Mouse (Mus musculus): ENCODE measurements around the gene Cd300lb. TPM values are rescaled to one million over a fixed set of nuclear protein-coding genes. Genes with fewer than 3 reads are reported as not detected.

Cd300lb gene
- polyA plus RNA-seq, 1 experiment from 2014 or later, result 1.5 TPM

DNA sequence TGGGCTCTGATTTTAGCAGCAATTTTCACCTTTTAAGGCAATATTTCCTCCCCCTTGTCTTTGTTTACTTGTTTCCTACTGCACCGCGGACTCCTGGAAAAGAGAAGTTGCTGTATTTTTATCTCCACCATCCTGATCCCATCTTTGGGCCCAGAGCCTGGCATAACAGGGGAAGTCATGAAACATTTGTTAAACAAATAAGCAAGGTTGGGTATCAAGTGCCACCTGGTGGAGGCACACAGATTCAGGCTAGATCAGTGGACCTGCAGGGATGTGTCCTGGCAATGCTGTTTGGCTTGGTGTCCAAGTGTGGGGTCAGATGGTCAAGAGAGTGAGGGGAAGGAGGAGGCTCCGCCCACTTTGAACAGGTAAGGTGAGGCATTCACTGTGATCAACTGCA, 57.0 kb downstream of the Cd300lb start:
- H3K9ac ChIP-seq (ENCODE audit: low read depth, low read length), result no peak overlapping the region
- peak; percentile 19; the same call in 1 of the 2 replicates for ATAC-seq (ENCODE audit: low read depth)
- no peak overlapping the region for H3K4me2 ChIP-seq (ENCODE audit: low read depth, low read length)
- H3K36me3 ChIP-seq (ENCODE audit: control insufficient read depth, insufficient read depth), result no peaks in the 10 kb centered on the region
- peaks cover 19% of the 10 kb centered on the region for H3K4me1 ChIP-seq (ENCODE audit: control insufficient read depth, low read depth, low read length)
- H3K4me3 ChIP-seq (ENCODE audit: low read depth, low read length), result no peak overlapping the region
- no peak overlapping the region for H3K27ac ChIP-seq (ENCODE audit: low read length)
- no peaks in the 10 kb centered on the region for H3K27me3 ChIP-seq (ENCODE audit: control insufficient read depth, insufficient read depth, low read depth, low read length)
- no peaks in the 10 kb centered on the region for H3K9me3 ChIP-seq (replicated peaks; ENCODE audit: control insufficient read depth, low read length)
- 28% methylated on average over 3 of the region's 3 CpGs for WGBS (ENCODE audit: insufficient replicate concordance)

DNA sequence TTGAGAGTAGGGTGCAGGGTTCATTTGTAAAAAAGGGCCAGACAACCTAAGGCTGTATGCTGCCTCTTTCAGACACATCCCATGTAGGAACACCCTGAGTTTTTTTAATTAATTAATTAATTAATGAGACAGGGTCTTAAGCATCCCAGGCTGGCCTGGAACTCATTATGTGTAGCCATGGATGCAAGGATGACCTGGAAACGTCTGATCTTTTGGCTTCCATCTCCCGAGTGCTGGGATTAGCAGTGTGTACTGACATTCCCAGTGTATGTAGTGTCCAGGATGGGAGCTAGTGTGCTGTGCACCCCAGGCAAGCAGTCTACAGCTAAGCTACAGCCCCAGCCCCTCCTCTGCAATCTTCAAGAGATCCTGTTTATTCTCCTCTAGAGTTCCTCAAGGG, 57.6 kb downstream of the Cd300lb start:
- peaks cover 19% of the 10 kb centered on the region for H3K4me1 ChIP-seq (ENCODE audit: control insufficient read depth, low read depth, low read length)
- H3K27ac ChIP-seq (ENCODE audit: low read length), result no peak overlapping the region
- no peak for ATAC-seq (ENCODE audit: low read depth)
- 49% methylated on average over 2 of the region's 2 CpGs for WGBS (ENCODE audit: insufficient replicate concordance)
- H3K4me3 ChIP-seq (ENCODE audit: low read depth, low read length), result no peak overlapping the region
- no peaks in the 10 kb centered on the region for H3K36me3 ChIP-seq (ENCODE audit: control insufficient read depth, insufficient read depth)
- no peak overlapping the region for H3K4me2 ChIP-seq (ENCODE audit: low read depth, low read length)
- no peak overlapping the region for H3K9ac ChIP-seq (ENCODE audit: low read depth, low read length)
- no peaks in the 10 kb centered on the region for H3K27me3 ChIP-seq (ENCODE audit: control insufficient read depth, insufficient read depth, low read depth, low read length)
- H3K9me3 ChIP-seq (replicated peaks; ENCODE audit: control insufficient read depth, low read length), result no peaks in the 10 kb centered on the region

DNA sequence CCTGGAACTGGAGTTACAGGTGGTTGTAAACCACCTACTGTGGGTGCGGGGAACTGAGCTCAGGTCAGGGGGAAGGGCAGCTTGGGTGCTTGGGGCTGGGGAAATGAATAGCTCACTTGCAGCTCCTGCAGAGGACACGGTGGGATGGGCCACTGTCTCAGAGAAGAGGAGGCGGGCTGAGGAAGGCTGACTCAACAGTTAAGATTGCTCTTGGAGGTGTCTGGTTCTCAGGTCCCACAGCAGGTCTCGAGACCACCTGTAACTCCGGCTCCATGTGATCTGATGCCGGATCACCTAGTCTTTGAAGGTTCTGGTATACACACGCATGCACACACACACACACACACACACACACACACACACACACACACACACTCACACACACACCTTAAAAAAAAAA, 58.0 kb downstream of the Cd300lb start:
- no peak overlapping the region for H3K4me2 ChIP-seq (ENCODE audit: low read depth, low read length)
- no peak overlapping the region for H3K27ac ChIP-seq (ENCODE audit: low read length)
- H3K4me1 ChIP-seq (ENCODE audit: control insufficient read depth, low read depth, low read length), result peaks cover 19% of the 10 kb centered on the region
- H3K9ac ChIP-seq (ENCODE audit: low read depth, low read length), result no peak overlapping the region
- H3K27me3 ChIP-seq (ENCODE audit: control insufficient read depth, insufficient read depth, low read depth, low read length), result no peaks in the 10 kb centered on the region
- no peak overlapping the region for H3K4me3 ChIP-seq (ENCODE audit: low read depth, low read length)
- 45% methylated on average over 7 of the region's 7 CpGs for WGBS (ENCODE audit: insufficient replicate concordance)
- H3K9me3 ChIP-seq (replicated peaks; ENCODE audit: control insufficient read depth, low read length), result no peaks in the 10 kb centered on the region
- H3K36me3 ChIP-seq (ENCODE audit: control insufficient read depth, insufficient read depth), result no peaks in the 10 kb centered on the region
- no peak for ATAC-seq (ENCODE audit: low read depth)

DNA sequence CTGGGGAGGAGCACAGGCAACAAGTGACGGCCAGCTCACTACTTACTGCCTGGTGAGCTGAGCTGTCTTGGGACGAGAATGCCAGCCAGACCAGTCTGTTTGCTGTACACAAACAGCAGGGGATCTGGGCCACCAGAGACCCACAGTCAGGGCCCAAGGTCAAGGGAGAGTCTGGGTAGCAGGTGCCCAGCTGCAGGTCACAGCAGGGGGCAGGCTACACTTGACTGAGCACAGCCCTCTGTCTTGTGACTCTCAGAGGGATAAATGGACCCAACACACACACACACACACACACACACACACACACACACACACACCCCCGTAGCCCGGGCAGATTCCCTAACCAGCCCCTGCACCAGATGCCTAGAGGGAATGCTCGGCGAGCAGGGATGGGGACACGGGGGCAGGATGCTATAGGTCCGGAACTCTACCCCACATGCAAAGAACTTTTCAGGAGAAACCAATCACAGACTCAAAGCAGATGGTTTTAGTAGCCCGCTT, 58.8 kb downstream of the Cd300lb start:
- H3K9me3 ChIP-seq (replicated peaks; ENCODE audit: control insufficient read depth, low read length), result no peaks in the 10 kb centered on the region
- H3K9ac ChIP-seq (ENCODE audit: low read depth, low read length), result no peak overlapping the region
- ATAC-seq (ENCODE audit: low read depth), result 0 out of 2 replicates have a peak, but pooled peaks have one; percentile 22
- no peak overlapping the region for H3K27ac ChIP-seq (ENCODE audit: low read length)
- no peak overlapping the region for H3K4me2 ChIP-seq (ENCODE audit: low read depth, low read length)
- no peaks in the 10 kb centered on the region for H3K36me3 ChIP-seq (ENCODE audit: control insufficient read depth, insufficient read depth)
- H3K4me3 ChIP-seq (ENCODE audit: low read depth, low read length), result no peak overlapping the region
- 38% methylated on average over 9 of the region's 9 CpGs for WGBS (ENCODE audit: insufficient replicate concordance)
- no peaks in the 10 kb centered on the region for H3K27me3 ChIP-seq (ENCODE audit: control insufficient read depth, insufficient read depth, low read depth, low read length)
- H3K4me1 ChIP-seq (ENCODE audit: control insufficient read depth, low read depth, low read length), result peaks cover 18% of the 10 kb centered on the region

DNA sequence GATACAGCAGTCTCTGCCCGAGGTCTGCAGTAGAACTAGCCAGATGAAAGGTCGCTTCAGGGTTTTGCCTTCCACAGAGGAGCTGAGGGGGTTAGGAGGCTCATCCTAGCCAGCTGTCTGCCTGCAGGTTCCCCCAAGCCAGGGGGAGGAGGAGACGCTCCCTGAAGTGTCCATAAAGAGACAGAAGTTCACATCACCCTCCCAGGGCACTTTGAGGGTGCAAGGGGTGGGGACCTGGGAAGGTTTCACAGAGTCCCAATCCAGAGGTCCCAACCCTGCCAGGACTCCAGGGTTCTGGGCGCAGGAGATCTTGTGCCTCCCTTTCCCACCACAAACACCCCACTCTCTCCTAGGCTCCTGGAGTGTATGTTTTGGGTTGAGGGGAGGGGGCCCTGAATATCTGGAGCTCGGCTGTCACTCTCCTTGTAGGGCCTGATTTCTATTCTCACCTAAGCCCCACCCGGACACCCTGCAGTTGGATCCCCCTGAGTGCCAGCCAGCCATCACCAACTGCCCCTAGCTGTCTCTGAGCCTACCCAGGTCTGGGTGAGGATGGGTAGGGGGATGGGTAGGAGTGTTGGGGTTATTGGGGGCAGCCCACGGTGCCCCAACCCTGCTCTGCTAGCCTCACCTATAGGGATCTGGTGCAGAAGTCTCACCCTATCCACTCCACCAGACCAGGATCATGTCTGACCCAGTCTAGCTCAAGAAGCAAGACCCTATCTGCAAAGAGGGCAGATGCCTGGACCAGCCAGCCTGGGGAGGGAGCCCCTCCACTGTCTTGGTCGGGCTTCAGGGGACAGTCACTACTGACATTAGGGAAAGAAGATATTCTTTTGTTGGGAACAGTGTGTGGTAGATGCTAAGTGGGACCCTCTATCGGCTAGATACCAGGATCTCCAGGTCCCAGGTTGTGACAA, 59.7 kb downstream of the Cd300lb start:
- Histone ChIP-seq H3K4me1 (ENCODE audit: control insufficient read depth, low read depth, low read length) (peaks cover 13% of the 10 kb centered on the region), H3K27me3 (ENCODE audit: control insufficient read depth, insufficient read depth, low read depth, low read length) (no peaks in the 10 kb centered on the region), H3K9me3 (replicated peaks; ENCODE audit: control insufficient read depth, low read length) (no peaks in the 10 kb centered on the region), H3K4me2 (ENCODE audit: low read depth, low read length) (no peak overlapping the region), H3K27ac (ENCODE audit: low read length) (no peak overlapping the region), H3K4me3 (ENCODE audit: low read depth, low read length) (no peak overlapping the region), H3K9ac (ENCODE audit: low read depth, low read length) (no peak overlapping the region), H3K36me3 (ENCODE audit: control insufficient read depth, insufficient read depth) (no peaks in the 10 kb centered on the region)
- WGBS (ENCODE audit: insufficient replicate concordance), result 49% methylated on average over 9 of the region's 9 CpGs
- ATAC-seq (ENCODE audit: low read depth), result no peak

DNA sequence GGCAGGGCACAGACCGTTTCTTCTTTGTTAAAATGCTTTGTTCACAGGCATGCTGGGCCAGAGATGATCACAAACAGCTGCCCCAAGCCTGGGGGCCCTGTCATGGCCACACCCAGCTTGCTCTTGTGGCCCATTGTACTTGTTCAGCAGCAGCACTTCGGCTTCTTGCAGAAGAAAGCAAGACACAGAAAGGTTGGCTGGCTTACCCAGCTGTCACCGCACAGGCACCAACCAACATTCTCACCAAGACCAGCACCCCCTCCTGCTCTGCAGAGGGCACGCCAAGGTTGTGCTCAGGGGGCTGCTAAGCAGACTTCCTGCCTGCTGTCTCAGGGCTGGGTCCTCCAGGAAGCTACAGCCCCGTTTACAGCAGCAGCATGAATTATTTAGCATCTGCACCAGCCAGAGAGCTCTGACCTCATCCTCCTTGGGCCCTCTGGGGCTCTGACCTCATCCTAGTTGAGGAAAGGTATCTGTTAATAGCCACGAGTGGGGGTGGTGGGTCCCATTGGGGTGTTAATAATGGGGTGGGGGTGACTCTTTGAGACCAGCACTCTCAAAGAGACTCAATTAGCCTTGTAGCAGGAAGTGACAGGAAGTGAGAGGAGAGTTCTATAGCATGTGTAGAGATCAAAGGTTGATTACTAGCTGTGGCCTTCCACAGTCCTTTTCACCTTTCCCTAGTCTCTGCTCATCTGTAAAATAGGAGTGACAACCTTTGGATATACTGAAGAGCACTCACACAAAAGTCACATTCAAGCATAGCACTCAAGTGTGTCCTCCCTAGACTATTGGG, 61.0 kb downstream of the Cd300lb start:
- Histone ChIP-seq H3K4me2 (ENCODE audit: low read depth, low read length) (no peak overlapping the region), H3K9ac (ENCODE audit: low read depth, low read length) (no peak overlapping the region), H3K4me3 (ENCODE audit: low read depth, low read length) (no peak overlapping the region), H3K9me3 (replicated peaks; ENCODE audit: control insufficient read depth, low read length) (no peaks in the 10 kb centered on the region), H3K27ac (ENCODE audit: low read length) (peak overlapping the region; percentile 37), H3K27me3 (ENCODE audit: control insufficient read depth, insufficient read depth, low read depth, low read length) (no peaks in the 10 kb centered on the region), H3K4me1 (ENCODE audit: control insufficient read depth, low read depth, low read length) (peaks cover 17% of the 10 kb centered on the region), H3K36me3 (ENCODE audit: control insufficient read depth, insufficient read depth) (no peaks in the 10 kb centered on the region)
- no peak for ATAC-seq (ENCODE audit: low read depth)
- WGBS (ENCODE audit: insufficient replicate concordance), result 20% methylated on average over 6 of the region's 6 CpGs

Other genes starting within 250 kb of the Cd300lb start
- gene Dnaic2, start 207.0 kb downstream of the Cd300lb start, polyA plus RNA-seq (2015; fragmentation: Nextera tagmentation; extraction: Ambion mirVana), result 0.63 and 1.4 TPM in 2 replicates
- gene Kif19a, start 169.0 kb downstream of the Cd300lb start, polyA plus RNA-seq (2015; fragmentation: Nextera tagmentation; extraction: Ambion mirVana), result 0.09 and 0.17 TPM in 2 replicates
- gene Btbd17, start 138.4 kb downstream of the Cd300lb start, polyA plus RNA-seq (2015; fragmentation: Nextera tagmentation; extraction: Ambion mirVana), result not detected in 2 replicates
- not detected in 2 replicates for gene Gpr142, start 135.5 kb downstream of the Cd300lb start, polyA plus RNA-seq (2015; fragmentation: Nextera tagmentation; extraction: Ambion mirVana)
- 19.5 and 20.2 TPM in 2 replicates for gene Gprc5c, start 83.2 kb downstream of the Cd300lb start, polyA plus RNA-seq (2015; fragmentation: Nextera tagmentation; extraction: Ambion mirVana)
- 5.9 and 6.2 TPM in 2 replicates for gene Cd300a, start 44.3 kb downstream of the Cd300lb start, polyA plus RNA-seq (2015; fragmentation: Nextera tagmentation; extraction: Ambion mirVana)
- 0.14 TPM in 1 of 2 replicates, not detected in the other for gene Cd300c, start 34.8 kb upstream of the Cd300lb start, polyA plus RNA-seq (2015; fragmentation: Nextera tagmentation; extraction: Ambion mirVana)
- gene Cd300ld, start 55.5 kb upstream of the Cd300lb start, polyA plus RNA-seq (2015; fragmentation: Nextera tagmentation; extraction: Ambion mirVana), result 0.97 and 1.3 TPM in 2 replicates
- gene Cd300c2, start 67.5 kb upstream of the Cd300lb start, polyA plus RNA-seq (2015; fragmentation: Nextera tagmentation; extraction: Ambion mirVana), result 9.8 and 11.1 TPM in 2 replicates
- not detected in 2 replicates for gene Cd300ld2, start 81.8 kb upstream of the Cd300lb start, polyA plus RNA-seq (2015; fragmentation: Nextera tagmentation; extraction: Ambion mirVana)
- gene Cd300ld4, start 92.6 kb upstream of the Cd300lb start, polyA plus RNA-seq (2015; fragmentation: Nextera tagmentation; extraction: Ambion mirVana), result not detected in 2 replicates
- not detected in 2 replicates for gene Cd300ld5, start 103.4 kb upstream of the Cd300lb start, polyA plus RNA-seq (2015; fragmentation: Nextera tagmentation; extraction: Ambion mirVana)
- gene Cd300ld3, start 114.0 kb upstream of the Cd300lb start, polyA plus RNA-seq (2015; fragmentation: Nextera tagmentation; extraction: Ambion mirVana), result not detected in 2 replicates
- 0.46 and 0.79 TPM in 2 replicates for gene Cd300e, start 127.8 kb upstream of the Cd300lb start, polyA plus RNA-seq (2015; fragmentation: Nextera tagmentation; extraction: Ambion mirVana)
- 2.3 and 2.4 TPM in 2 replicates for gene Rab37, start 157.0 kb upstream of the Cd300lb start, polyA plus RNA-seq (2015; fragmentation: Nextera tagmentation; extraction: Ambion mirVana)
- gene Cd300lf, start 199.6 kb upstream of the Cd300lb start, polyA plus RNA-seq (2015; fragmentation: Nextera tagmentation; extraction: Ambion mirVana), result 4.0 and 5.5 TPM in 2 replicates
- 78.8 and 88.7 TPM in 2 replicates for gene Slc9a3r1, start 229.0 kb upstream of the Cd300lb start, polyA plus RNA-seq (2015; fragmentation: Nextera tagmentation; extraction: Ambion mirVana)

Measured in liver, embryonic 16.5 days (tissue).